In the genomic region with DNA sequence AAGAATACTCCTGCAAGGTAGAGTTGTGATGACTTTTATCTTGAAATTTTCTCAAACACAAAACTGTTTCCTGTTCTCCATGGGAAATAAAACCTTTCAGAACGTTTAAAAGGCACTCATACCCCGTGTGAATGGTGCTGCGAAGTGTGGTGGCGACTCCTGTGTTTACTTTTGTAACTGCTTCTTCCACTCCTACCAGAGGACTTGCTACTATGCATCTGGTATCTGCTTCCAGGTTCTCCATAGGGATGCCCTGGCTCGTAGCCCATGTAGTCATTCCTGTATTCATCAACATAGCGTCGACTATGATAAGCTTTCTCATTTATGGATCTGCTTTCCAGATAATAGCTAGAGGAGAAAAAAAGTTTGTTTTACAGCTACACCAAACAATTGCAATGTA, we compare ENCODE assay signal across 9 mouse cellular contexts. TPM values are rescaled to one million over a fixed set of nuclear protein-coding genes. Genes with fewer than 3 reads are reported as not detected.
DNase-seq lines count a peak whose midpoint lies in the region; ATAC-seq lines count a peak whose summit lies in the region.
"Had no signal": no experiment of that assay in that cellular context is flagged by ENCODE, and none has a peak within 500 bp of the region (broad histone marks: within the 10 kb centered on the region; RNA-seq: fewer than 3 reads in every experiment).

No protein-coding gene starts in this region.

- H3K9me3 ChIP-seq in embryonic facial prominence, embryonic 12.5 days: no peaks in the 10 kb centered on the region
- H3K9me3 ChIP-seq in embryonic facial prominence, embryonic 10.5 days: no peaks in the 10 kb centered on the region
- no peaks in the 10 kb centered on the region for H3K9me3 ChIP-seq in limb, embryonic 12.5 days
- no peaks in the 10 kb centered on the region for H3K9me3 ChIP-seq in limb, embryonic 10.5 days (replicated peaks)

- peaks cover 48% of the 10 kb centered on the region for H3K36me3 ChIP-seq in embryonic facial prominence, embryonic 12.5 days
- peaks cover 60% of the 10 kb centered on the region for H3K36me3 ChIP-seq in embryonic facial prominence, embryonic 10.5 days (replicated peaks)
- peaks cover 50% of the 10 kb centered on the region for H3K36me3 ChIP-seq in limb, embryonic 12.5 days
- H3K36me3 ChIP-seq in limb, embryonic 10.5 days: peaks cover 63% of the 10 kb centered on the region

- H3K4me3 ChIP-seq in embryonic facial prominence, embryonic 12.5 days: no peak overlapping the region
- no peak overlapping the region for H3K4me3 ChIP-seq in embryonic facial prominence, embryonic 10.5 days
- no peak overlapping the region for H3K4me3 ChIP-seq in limb, embryonic 12.5 days (replicated peaks)
- H3K4me3 ChIP-seq in limb, embryonic 10.5 days: no peak overlapping the region

- no peak overlapping the region for H3K9ac ChIP-seq in embryonic facial prominence, embryonic 12.5 days
- H3K9ac ChIP-seq in limb, embryonic 12.5 days (replicated peaks): no peak overlapping the region

- WGBS in embryonic facial prominence, embryonic 12.5 days: 74% methylated on average over 7 of the region's 7 CpGs
- WGBS in embryonic facial prominence, embryonic 10.5 days: 83% methylated on average over 7 of the region's 7 CpGs
- WGBS in limb, embryonic 12.5 days: 83% methylated on average over 7 of the region's 7 CpGs
- 86% methylated on average over 7 of the region's 7 CpGs for WGBS in limb, embryonic 10.5 days

- ATAC-seq in embryonic facial prominence, embryonic 12.5 days (ENCODE audit: insufficient number of reproducible peaks, insufficient read depth, low FRiP score, low TSS enrichment): no peak
- no peak for ATAC-seq in limb, embryonic 12.5 days (ENCODE audit: insufficient number of reproducible peaks, insufficient read depth, low FRiP score, low TSS enrichment, low read depth)
- ATAC-seq in megakaryocyte-erythroid progenitor cell, adult 5-6 weeks (replicated peaks; ENCODE audit: low FRiP score, low TSS enrichment, poor library complexity, severe bottlenecking): 0 out of 2 replicates have a peak, but pooled peaks have one; percentile 28

- H3K27me3 ChIP-seq in embryonic facial prominence, embryonic 12.5 days: no peaks in the 10 kb centered on the region
- H3K27me3 ChIP-seq in embryonic facial prominence, embryonic 10.5 days (replicated peaks; ENCODE audit: low read depth, poor library complexity, severe bottlenecking): no peaks in the 10 kb centered on the region
- H3K27me3 ChIP-seq in limb, embryonic 12.5 days: no peaks in the 10 kb centered on the region
- no peaks in the 10 kb centered on the region for H3K27me3 ChIP-seq in limb, embryonic 10.5 days (ENCODE audit: low read depth, poor library complexity, severe bottlenecking)

- no peak for DNase-seq in embryonic facial prominence, embryonic 10.5 days (ENCODE audit: low spot score)
- DNase-seq in limb, embryonic 10.5 days (ENCODE audit: low spot score): no peak
- peak; percentile 76 to 77 for DNase-seq in cerebellum, postnatal 14 days
- no peak for DNase-seq in B cell, adult 2 months
- DNase-seq in right cerebral cortex, postnatal 4 days: no peak
- DNase-seq: lung, postnatal 10 days had no signal

- 0 out of 2 replicates have a peak overlapping the region, but pooled peaks have one; percentile 11 for H3K4me2 ChIP-seq in embryonic facial prominence, embryonic 12.5 days (replicated peaks)
- H3K4me2 ChIP-seq in limb, embryonic 12.5 days: 0 out of 2 replicates have a peak overlapping the region, but pooled peaks have one; percentile 74

- H3K4me1 ChIP-seq in embryonic facial prominence, embryonic 12.5 days: peaks cover 15% of the 10 kb centered on the region
- peaks cover 17% of the 10 kb centered on the region for H3K4me1 ChIP-seq in embryonic facial prominence, embryonic 10.5 days
- H3K4me1 ChIP-seq in limb, embryonic 12.5 days (replicated peaks): peaks cover 17% of the 10 kb centered on the region
- H3K4me1 ChIP-seq in limb, embryonic 10.5 days: peaks cover 9% of the 10 kb centered on the region; the same call in 1 of the 2 replicates

- H3K27ac ChIP-seq in embryonic facial prominence, embryonic 12.5 days: no peak overlapping the region
- no peak overlapping the region for H3K27ac ChIP-seq in embryonic facial prominence, embryonic 10.5 days (replicated peaks)
- H3K27ac ChIP-seq in limb, embryonic 12.5 days: no peak overlapping the region
- no peak overlapping the region for H3K27ac ChIP-seq in limb, embryonic 10.5 days

RNA-seq across cellular contexts. Expression of gene Clk1, which starts 2.9 kb away (rescaled TPM):
- 222 and 233 TPM in 2 replicates for polyA plus RNA-seq in embryonic facial prominence, embryonic 12.5 days (2016; fragmentation: Nextera tagmentation; extraction: Ambion mirVana)
- polyA plus RNA-seq in embryonic facial prominence, embryonic 10.5 days (2016; fragmentation: Nextera tagmentation; extraction: Ambion mirVana): 139 and 160 TPM in 2 replicates
- polyA plus RNA-seq in limb, embryonic 12.5 days (2016; fragmentation: Nextera tagmentation; extraction: Ambion mirVana): 202 and 205 TPM in 2 replicates
- polyA plus RNA-seq in limb, embryonic 10.5 days (2016; fragmentation: Nextera tagmentation; extraction: Ambion mirVana): 111 and 153 TPM in 2 replicates
- total RNA-seq in megakaryocyte-erythroid progenitor cell, adult 5-6 weeks (2014; fragmentation: Nextera tagmentation): 269 and 310 TPM in 2 replicates
- total RNA-seq in megakaryocyte-erythroid progenitor cell, adult 5-6 weeks (2017): 403 and 497 TPM in 2 replicates

RNA-seq across cellular contexts. Expression of gene Nif3l1, which starts 24.0 kb away (rescaled TPM):
- polyA plus RNA-seq in embryonic facial prominence, embryonic 12.5 days (2016; fragmentation: Nextera tagmentation; extraction: Ambion mirVana): 56.0 and 56.8 TPM in 2 replicates
- 76.9 and 78.4 TPM in 2 replicates for polyA plus RNA-seq in embryonic facial prominence, embryonic 10.5 days (2016; fragmentation: Nextera tagmentation; extraction: Ambion mirVana)
- polyA plus RNA-seq in limb, embryonic 12.5 days (2016; fragmentation: Nextera tagmentation; extraction: Ambion mirVana): 59.6 and 60.2 TPM in 2 replicates
- 77.7 and 86.3 TPM in 2 replicates for polyA plus RNA-seq in limb, embryonic 10.5 days (2016; fragmentation: Nextera tagmentation; extraction: Ambion mirVana)
- 30.9 and 45.4 TPM in 2 replicates for total RNA-seq in megakaryocyte-erythroid progenitor cell, adult 5-6 weeks (2014; fragmentation: Nextera tagmentation)
- 56.8 and 79.4 TPM in 2 replicates for total RNA-seq in megakaryocyte-erythroid progenitor cell, adult 5-6 weeks (2017)

RNA-seq across cellular contexts. Expression of gene Ppil3, which starts 24.3 kb away (rescaled TPM):
- 53.4 and 59.4 TPM in 2 replicates for polyA plus RNA-seq in embryonic facial prominence, embryonic 12.5 days (2016; fragmentation: Nextera tagmentation; extraction: Ambion mirVana)
- 63.3 and 69.2 TPM in 2 replicates for polyA plus RNA-seq in embryonic facial prominence, embryonic 10.5 days (2016; fragmentation: Nextera tagmentation; extraction: Ambion mirVana)
- polyA plus RNA-seq in limb, embryonic 12.5 days (2016; fragmentation: Nextera tagmentation; extraction: Ambion mirVana): 56.3 and 56.7 TPM in 2 replicates
- 61.5 and 64.8 TPM in 2 replicates for polyA plus RNA-seq in limb, embryonic 10.5 days (2016; fragmentation: Nextera tagmentation; extraction: Ambion mirVana)
- 96.1 and 99.1 TPM in 2 replicates for total RNA-seq in megakaryocyte-erythroid progenitor cell, adult 5-6 weeks (2014; fragmentation: Nextera tagmentation)
- total RNA-seq in megakaryocyte-erythroid progenitor cell, adult 5-6 weeks (2017): 86.2 and 94.3 TPM in 2 replicates

RNA-seq across cellular contexts. Expression of gene Bzw1, which starts 28.3 kb away (rescaled TPM):
- polyA plus RNA-seq in embryonic facial prominence, embryonic 12.5 days (2016; fragmentation: Nextera tagmentation; extraction: Ambion mirVana): 374 and 417 TPM in 2 replicates
- 444 and 446 TPM in 2 replicates for polyA plus RNA-seq in embryonic facial prominence, embryonic 10.5 days (2016; fragmentation: Nextera tagmentation; extraction: Ambion mirVana)
- polyA plus RNA-seq in limb, embryonic 12.5 days (2016; fragmentation: Nextera tagmentation; extraction: Ambion mirVana): 408 and 418 TPM in 2 replicates
- 419 and 449 TPM in 2 replicates for polyA plus RNA-seq in limb, embryonic 10.5 days (2016; fragmentation: Nextera tagmentation; extraction: Ambion mirVana)
- 135 and 139 TPM in 2 replicates for total RNA-seq in megakaryocyte-erythroid progenitor cell, adult 5-6 weeks (2014; fragmentation: Nextera tagmentation)
- total RNA-seq in megakaryocyte-erythroid progenitor cell, adult 5-6 weeks (2017): 242 and 249 TPM in 2 replicates

Comparison
In these comparisons a context has a peak if more than half of its experiments do, and no peak if none do; other contexts are left out.
1. DNase-seq: peak in cerebellum, postnatal 14 days (2 of 2); none in embryonic facial prominence, embryonic 10.5 days (single experiment), limb, embryonic 10.5 days (single experiment), B cell, adult 2 months (0 of 2) and right cerebral cortex, postnatal 4 days (single experiment).